Mouse (Mus musculus) embryonic fibroblast, embryonic 13.5 days (primary cell): Measurements from ENCODE around the gene Dnah14.

Source experiments
- CTCF ChIP-seq: IDR thresholded peaks from 2 replicates; pipeline ENCODE4 v1.5.1; 2011; ENCODE audit warnings: mild to moderate bottlenecking, control low read depth, low read length, moderate library complexity, borderline replicate concordance; ENCODE audit not compliant: insufficient read depth
- POLR2A ChIP-seq: IDR thresholded peaks from 2 replicates; pipeline ENCODE4 v1.6.1; 2011; ENCODE audit warnings: low read depth, mild to moderate bottlenecking, control low read depth, low read length, moderate library complexity

DNA sequence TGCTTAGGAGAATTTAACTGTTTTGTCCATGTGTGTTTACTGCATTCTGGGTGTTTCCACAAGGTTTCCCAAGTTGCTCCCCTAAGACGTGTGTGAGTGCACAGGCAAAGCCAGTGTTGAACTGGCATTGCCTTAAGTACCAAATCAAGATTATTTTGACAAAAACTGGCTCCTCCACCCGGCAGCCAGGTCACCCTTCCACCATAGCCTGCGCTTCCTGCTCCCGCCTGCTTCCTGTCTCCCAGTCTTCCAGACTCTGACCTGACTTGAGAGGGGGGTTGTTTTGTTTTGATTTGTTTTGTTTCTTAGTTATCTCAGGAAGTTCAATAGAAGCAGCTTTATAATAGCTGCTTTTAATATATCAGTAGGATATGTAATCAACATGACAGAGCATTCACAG, 90.4 kb downstream of the Dnah14 start:
- TF ChIP-seq CTCF (no peak), POLR2A (no peak)
